Mouse (Mus musculus): ENCODE results near the gene Haghl. TPM values are rescaled to one million over a fixed set of nuclear protein-coding genes. Genes with fewer than 3 reads are reported as not detected.
A peak's percentile ranks its signal among the peaks of the same experiment; 100 is the strongest.
"Not testable (repeated sequence)": the region's sequence is repeated elsewhere in the genome, so short reads cannot be mapped to it uniquely, and the experiment has no call there.

Haghl gene
- polyA plus RNA-seq, 1 experiment from 2014 or later: 121 TPM

GRCm38 (mm10) chr17:25809606-25810340 is 24.3 kb upstream of the Haghl start:
- peak; percentile 53 for ATAC-seq (replicated peaks)

GRCm38 (mm10) chr17:25808789-25809605 is 23.5 kb upstream of the Haghl start, which contains the start of gene Fbxl16:
Fbxl16 (plus strand) TSS chr17:25809085.
- under 1% methylated on average over 93 of the region's 100 CpGs for WGBS
- Histone ChIP-seq H3K27me3 (no peaks in the 10 kb centered on the region), H3K36me3 (no peaks in the 10 kb centered on the region), H3K4me3 (peak within 1 kb of the TSS; percentile 99), H3K4me1 (peaks cover 42% of the 10 kb centered on the region), H3K9ac (replicated peaks) (peak within 1 kb of the TSS; percentile 99), H3K27ac (replicated peaks) (peak within 1 kb of the TSS; percentile 98), H3K4me2 (replicated peaks) (peak within 1 kb of the TSS; percentile 89), H3K9me3 (no peaks in the 10 kb centered on the region)
- ATAC-seq (replicated peaks): peak; percentile 86

More at GRCm38 (mm10) chr17:25809606-25810340, 24.3 kb upstream of the Haghl start:
- Histone ChIP-seq H3K4me2 (replicated peaks) (peak overlapping the region; percentile 89), H3K27me3 (no peaks in the 10 kb centered on the region), H3K27ac (replicated peaks) (peak overlapping the region; percentile 98), H3K9me3 (no peaks in the 10 kb centered on the region), H3K9ac (replicated peaks) (peak overlapping the region; percentile 99), H3K36me3 (no peaks in the 10 kb centered on the region), H3K4me3 (peak overlapping the region; percentile 99), H3K4me1 (peaks cover 47% of the 10 kb centered on the region)
- 6% methylated on average over 25 of the region's 25 CpGs for WGBS

- Histone ChIP-seq H3K4me3 (peak overlapping the region; percentile 99), H3K4me1 (peaks cover 43% of the 10 kb centered on the region), H3K4me2 (replicated peaks) (peak overlapping the region; percentile 89), H3K9ac (replicated peaks) (peak overlapping the region; percentile 99), H3K27me3 (no peaks in the 10 kb centered on the region), H3K27ac (replicated peaks) (peak overlapping the region; percentile 98), H3K36me3 (no peaks in the 10 kb centered on the region), H3K9me3 (no peaks in the 10 kb centered on the region)
- peak; percentile 2; the same call in 1 of the 2 replicates for ATAC-seq (replicated peaks)
- WGBS: 45% methylated on average over 5 of the region's 5 CpGs
Observed at GRCm38 (mm10) chr17:25808028-25808427, 22.6 kb upstream of the Haghl start.

- WGBS: 49% methylated on average over 2 of the region's 2 CpGs
- not testable (repeated sequence) for ATAC-seq (replicated peaks)
Observed at GRCm38 (mm10) chr17:25807452-25807851, 22.0 kb upstream of the Haghl start.

GRCm38 (mm10) chr17:25806507-25806906 is 21.0 kb upstream of the Haghl start:
- H3K4me2 ChIP-seq (replicated peaks): no peak overlapping the region
- no peaks in the 10 kb centered on the region for H3K9me3 ChIP-seq
- no peaks in the 10 kb centered on the region for H3K36me3 ChIP-seq
- no peak overlapping the region for H3K4me3 ChIP-seq
- H3K4me1 ChIP-seq: peaks cover 46% of the 10 kb centered on the region
- WGBS: 93% methylated on average over 4 of the region's 4 CpGs
- H3K27me3 ChIP-seq: no peaks in the 10 kb centered on the region
- ATAC-seq (replicated peaks): no peak
- no peak overlapping the region for H3K27ac ChIP-seq (replicated peaks)
- no peak overlapping the region for H3K9ac ChIP-seq (replicated peaks)

More at GRCm38 (mm10) chr17:25807452-25807851, 22.0 kb upstream of the Haghl start:
- H3K27me3 ChIP-seq; H3K27ac ChIP-seq (replicated peaks); H3K36me3 ChIP-seq; H3K9ac ChIP-seq (replicated peaks); H3K9me3 ChIP-seq; H3K4me3 ChIP-seq; H3K4me2 ChIP-seq (replicated peaks): not testable (repeated sequence)
- peaks cover 43% of the 10 kb centered on the region for H3K4me1 ChIP-seq

- peak; percentile 87 for ATAC-seq (replicated peaks)
- Histone ChIP-seq H3K4me1 (peaks cover 25% of the 10 kb centered on the region), H3K4me2 (replicated peaks) (peak overlapping the region; percentile 28), H3K4me3 (no peak overlapping the region), H3K9ac (replicated peaks) (peak overlapping the region; percentile 20; the same call in 1 of the 2 replicates), H3K27me3 (no peaks in the 10 kb centered on the region), H3K9me3 (no peaks in the 10 kb centered on the region), H3K27ac (replicated peaks) (peak overlapping the region; percentile 86), H3K36me3 (no peaks in the 10 kb centered on the region)
- whole genome bisulfite sequencing: 9% methylated on average over 10 of the region's 10 CpGs
Observed at GRCm38 (mm10) chr17:25802825-25803517, 17.5 kb upstream of the Haghl start.

GRCm38 (mm10) chr17:25801029-25801428 is 15.6 kb upstream of the Haghl start:
- H3K4me1 ChIP-seq: peaks cover 39% of the 10 kb centered on the region
- 8% methylated on average over 6 of the region's 6 CpGs for WGBS
- H3K9ac ChIP-seq (replicated peaks): no peak overlapping the region
- H3K27ac ChIP-seq (replicated peaks): no peak overlapping the region
- no peaks in the 10 kb centered on the region for H3K36me3 ChIP-seq
- H3K27me3 ChIP-seq: 0 out of 2 replicates have a peak, but pooled peaks cover 4% of the 10 kb centered on the region
- no peak for ATAC-seq (replicated peaks)
- no peak overlapping the region for H3K4me2 ChIP-seq (replicated peaks)
- H3K4me3 ChIP-seq: no peak overlapping the region
- no peaks in the 10 kb centered on the region for H3K9me3 ChIP-seq

- 0% methylated on average over 33 of the region's 35 CpGs for WGBS
Observed at GRCm38 (mm10) chr17:25796951-25797369, 11.5 kb upstream of the Haghl start, which contains the start of gene Metrn. Metrn (minus strand) TSS chr17:25797136.

GRCm38 (mm10) chr17:25796211-25796771 is 10.8 kb upstream of the Haghl start:
- no peak for ATAC-seq (replicated peaks)
- WGBS: 1% methylated on average over 37 of the region's 37 CpGs
- Histone ChIP-seq H3K4me2 (replicated peaks) (peak overlapping the region; percentile 86), H3K36me3 (no peaks in the 10 kb centered on the region), H3K4me1 (peaks cover 60% of the 10 kb centered on the region), H3K9ac (replicated peaks) (peak overlapping the region; percentile 44), H3K9me3 (no peaks in the 10 kb centered on the region), H3K27ac (replicated peaks) (peak overlapping the region; percentile 40), H3K27me3 (0 out of 2 replicates have a peak, but pooled peaks cover 4% of the 10 kb centered on the region), H3K4me3 (peak overlapping the region; percentile 63)

More at GRCm38 (mm10) chr17:25796951-25797369, 11.5 kb upstream of the Haghl start, which contains the start of gene Metrn:
- Histone ChIP-seq H3K4me3 (peak within 1 kb of the TSS; percentile 63), H3K9ac (replicated peaks) (peak within 1 kb of the TSS; percentile 61), H3K36me3 (no peaks in the 10 kb centered on the region), H3K27ac (replicated peaks) (peak within 1 kb of the TSS; percentile 40), H3K27me3 (0 out of 2 replicates have a peak, but pooled peaks cover 4% of the 10 kb centered on the region), H3K4me2 (replicated peaks) (peak within 1 kb of the TSS; percentile 86), H3K9me3 (no peaks in the 10 kb centered on the region), H3K4me1 (peaks cover 55% of the 10 kb centered on the region)
- ATAC-seq (replicated peaks): peak; percentile 68

- no peak for ATAC-seq (replicated peaks)
- WGBS: 6% methylated on average over 6 of the region's 6 CpGs
- Histone ChIP-seq H3K36me3 (no peaks in the 10 kb centered on the region), H3K9ac (replicated peaks) (peak within 1 kb of the TSS; percentile 44), H3K27me3 (0 out of 2 replicates have a peak, but pooled peaks cover 4% of the 10 kb centered on the region), H3K4me2 (replicated peaks) (peak within 1 kb of the TSS; percentile 86), H3K4me1 (peaks cover 64% of the 10 kb centered on the region), H3K27ac (replicated peaks) (peak within 1 kb of the TSS; percentile 40), H3K4me3 (peak within 1 kb of the TSS; percentile 63), H3K9me3 (no peaks in the 10 kb centered on the region)
Observed at GRCm38 (mm10) chr17:25795609-25796092, 10.2 kb upstream of the Haghl start, which contains the start of gene AC134908.4. AC134908.4 (minus strand) TSS chr17:25795659.

- Histone ChIP-seq H3K9ac (replicated peaks) (no peak overlapping the region), H3K4me1 (peaks cover 66% of the 10 kb centered on the region), H3K36me3 (no peaks in the 10 kb centered on the region), H3K4me2 (replicated peaks) (peak overlapping the region; percentile 86), H3K4me3 (no peak overlapping the region), H3K9me3 (no peaks in the 10 kb centered on the region), H3K27me3 (0 out of 2 replicates have a peak, but pooled peaks cover 4% of the 10 kb centered on the region), H3K27ac (replicated peaks) (peak overlapping the region; percentile 35; the same call in 1 of the 2 replicates)
- no peak for ATAC-seq (replicated peaks)
- WGBS: 46% methylated on average over 17 of the region's 17 CpGs
Observed at GRCm38 (mm10) chr17:25794998-25795397, 9.5 kb upstream of the Haghl start.
